Mouse (Mus musculus) CD4-positive, CD25-positive, alpha-beta regulatory T cell, adult 4 months (primary cell): ENCODE data around the gene Ldlrad3. TPM values are rescaled to one million over a fixed set of nuclear protein-coding genes. Genes with fewer than 3 reads are reported as not detected.

Experiments used
- ATAC-seq: one replicate; pipeline ENCODE4 v1.8.0; 2017
- polyA plus RNA-seq, 2 experiments: library from polyadenylated mRNA; unstranded; fragments of 100-300 nt; shearing (Covaris generic); gene quantifications; one replicate each; pipeline ENCODE4 v1.2.1; 2017

Gene Ldlrad3
- polyA plus RNA-seq, 2 experiments from 2014 or later = 0.29 to 0.31 TPM

DNA sequence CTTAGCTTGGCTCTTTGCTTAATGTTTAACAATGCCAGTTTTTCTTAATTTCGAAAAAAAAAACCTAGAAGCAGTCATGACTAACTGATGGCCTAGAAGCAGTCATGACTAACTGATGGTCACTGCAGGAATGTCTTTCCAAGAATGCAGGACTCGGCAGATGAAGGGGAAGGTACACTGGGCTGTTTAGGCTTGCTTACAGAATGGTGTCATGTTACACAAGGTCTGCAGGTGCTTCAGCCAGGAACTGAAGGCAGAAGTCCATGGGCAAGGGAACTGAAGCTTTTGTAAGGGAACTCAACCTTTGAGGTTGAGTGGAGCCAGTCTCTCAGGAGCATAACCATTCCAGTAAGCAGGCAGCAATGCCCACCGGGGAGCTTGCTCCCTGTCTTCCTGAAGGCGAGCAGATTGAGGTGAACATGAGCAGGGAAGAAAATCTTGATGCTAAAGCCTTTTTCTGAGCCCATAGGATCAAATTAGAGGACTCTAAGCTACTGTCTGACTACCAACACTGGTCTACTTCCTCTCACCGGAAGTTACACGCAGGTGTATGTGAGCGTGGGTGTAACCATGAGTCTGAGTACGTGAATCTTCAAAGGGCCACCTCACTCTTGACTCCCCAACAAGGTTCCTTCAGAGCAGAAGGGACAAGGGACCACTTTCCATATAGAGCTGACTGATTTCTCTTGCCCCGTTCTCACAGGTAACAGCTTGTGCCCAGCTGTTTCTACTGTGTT, 193.4 kb downstream of the Ldlrad3 start:
- ATAC-seq = peak; percentile 96

DNA sequence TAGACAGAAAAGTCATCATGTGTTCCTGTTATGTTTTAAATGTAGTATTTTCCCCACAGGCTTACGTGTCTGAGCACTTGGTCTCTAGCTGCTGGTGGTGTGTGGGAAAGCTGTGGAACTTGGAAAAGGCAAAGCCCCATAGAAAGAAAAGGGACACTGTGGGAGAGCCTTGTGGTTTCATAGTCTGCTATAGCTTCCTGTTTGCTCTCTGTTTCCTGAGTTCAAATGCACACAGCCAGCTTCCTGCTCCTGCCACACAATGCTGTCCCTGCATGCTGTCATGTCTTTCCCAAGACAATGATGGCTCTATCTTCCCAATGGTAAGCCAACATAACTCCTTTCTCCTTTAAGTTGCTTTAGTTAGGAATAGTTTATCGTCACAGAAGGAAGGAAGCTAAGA, 194.5 kb downstream of the Ldlrad3 start:
- ATAC-seq = peak; percentile 60

DNA sequence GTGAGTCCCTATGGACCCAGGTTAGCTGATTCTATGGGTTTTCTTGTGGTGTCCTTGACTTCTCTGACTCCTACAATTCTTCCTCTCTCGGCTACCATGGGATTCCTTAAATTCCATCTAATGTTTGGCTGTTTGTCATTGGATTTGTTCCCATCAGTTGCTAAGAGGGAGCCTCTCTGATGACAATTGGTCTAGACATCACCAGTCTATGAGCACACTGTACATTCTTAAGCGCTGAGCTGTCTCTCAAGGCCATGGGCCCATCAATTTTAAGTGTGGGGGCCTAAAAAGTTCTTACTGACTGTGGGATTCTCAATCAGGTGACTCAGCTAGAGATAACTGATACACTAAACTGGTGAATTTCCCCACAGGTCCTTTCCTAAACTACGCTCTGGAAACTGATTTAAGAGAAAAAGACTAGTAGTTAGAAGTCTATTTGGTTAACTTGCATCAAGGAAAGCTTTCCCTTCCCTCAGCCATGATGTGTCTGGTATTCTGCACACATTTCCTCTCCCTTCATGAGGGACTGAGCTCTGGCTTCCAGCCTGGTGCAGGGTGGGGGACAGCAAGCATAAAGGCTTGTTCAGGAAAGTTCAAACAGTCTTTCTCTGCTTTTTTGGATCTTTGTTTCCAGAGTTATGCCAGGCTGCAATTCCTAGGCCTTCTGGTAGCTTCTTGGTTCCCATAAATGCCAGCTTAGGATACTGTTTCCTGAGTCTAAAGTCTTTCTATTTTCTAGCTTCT, 199.7 kb downstream of the Ldlrad3 start:
- no peak for ATAC-seq

DNA sequence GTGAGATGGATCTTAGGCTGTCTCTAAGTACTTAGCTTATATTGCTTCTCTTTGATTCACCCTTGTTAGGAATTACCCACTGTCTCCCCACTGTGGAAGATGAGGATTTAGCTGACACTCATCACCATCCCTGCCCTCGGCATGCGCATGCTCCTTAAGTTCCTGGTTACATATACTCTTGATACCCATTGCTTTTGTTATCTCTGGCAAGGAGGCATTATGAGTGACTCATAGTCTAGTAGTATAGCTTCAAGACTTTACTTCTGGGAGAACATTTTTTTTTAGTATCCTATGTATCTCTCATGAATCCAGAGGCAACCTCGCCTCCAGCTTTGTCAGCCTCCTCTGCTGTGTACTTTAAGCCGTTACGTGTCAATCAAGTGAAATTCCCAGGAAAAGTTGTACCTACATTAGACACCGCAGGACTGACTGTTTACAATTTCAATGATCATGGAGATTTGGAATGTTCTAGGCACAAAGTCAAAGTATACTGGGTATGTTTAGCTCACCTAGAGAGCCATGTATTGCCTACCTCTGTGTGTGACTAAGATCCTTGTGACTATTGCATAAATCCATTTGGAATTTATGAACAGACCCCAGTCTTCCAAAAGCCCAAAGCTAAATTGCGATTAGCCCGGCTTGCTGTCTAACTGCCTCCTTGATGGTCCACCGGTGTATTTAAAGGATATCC, 202.2 kb downstream of the Ldlrad3 start:
- ATAC-seq = no peak

DNA sequence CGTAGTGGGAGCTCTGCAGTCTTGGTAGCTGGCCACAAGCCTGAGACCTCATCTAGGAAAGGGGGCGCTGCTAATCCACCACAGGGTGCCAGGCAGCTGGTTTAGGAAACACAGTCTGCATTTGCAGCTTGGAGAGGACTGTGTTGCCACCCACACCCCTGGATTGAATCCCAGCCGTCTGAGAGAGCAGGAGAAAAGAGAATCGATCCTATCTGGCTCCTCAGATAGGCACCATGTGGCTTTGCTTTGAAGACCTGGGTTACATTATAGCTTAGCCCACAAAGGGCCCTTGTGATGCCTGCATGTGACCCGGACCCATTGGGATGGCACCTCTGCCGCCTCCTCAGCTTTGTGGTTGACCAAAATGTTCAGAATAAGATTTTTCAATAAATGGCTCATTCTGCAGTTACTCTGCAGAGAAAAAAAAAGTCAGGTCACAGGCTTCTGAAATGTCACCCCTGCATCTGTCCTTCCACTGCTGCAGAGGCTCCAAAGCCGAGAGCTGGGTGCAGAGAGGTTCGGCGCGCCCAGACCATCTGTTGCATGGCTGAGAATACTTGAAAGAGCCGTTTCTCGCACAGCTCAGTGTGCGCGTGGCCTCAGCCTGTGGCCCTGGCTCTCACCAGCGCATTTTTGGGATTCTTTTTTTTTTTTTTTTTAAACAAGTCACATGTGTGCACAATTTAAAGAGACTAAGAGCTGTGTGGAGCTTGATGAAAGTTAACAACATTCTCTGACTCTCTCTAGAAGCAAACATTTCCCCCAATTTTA, 202.9 kb downstream of the Ldlrad3 start:
- no peak for ATAC-seq

DNA sequence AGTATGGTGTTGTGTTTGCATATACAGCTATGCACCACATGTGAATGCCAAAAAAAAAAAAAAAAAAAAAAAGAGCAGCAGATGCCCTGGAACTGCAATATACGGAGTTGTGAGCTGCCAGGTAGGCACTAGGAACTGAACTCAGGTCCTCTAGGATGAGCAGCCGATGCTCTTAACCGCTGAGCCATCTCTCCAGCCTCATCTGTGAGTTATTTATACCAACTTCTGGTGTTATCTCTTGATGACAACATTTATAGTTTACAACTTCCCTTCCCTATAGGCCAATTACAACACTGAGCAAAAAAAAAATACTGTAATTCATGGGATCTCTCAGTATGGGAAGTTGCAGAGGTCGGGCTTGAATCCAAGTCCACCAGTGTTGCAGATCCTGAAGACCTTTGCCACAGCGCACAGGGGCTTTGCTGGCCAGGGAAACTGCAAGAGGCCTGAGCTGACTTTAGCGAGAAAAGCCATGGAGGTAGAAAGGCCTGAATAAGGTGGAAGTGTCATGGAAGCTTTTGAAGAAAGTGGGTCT, 204.2 kb downstream of the Ldlrad3 start:
- no peak for ATAC-seq

DNA sequence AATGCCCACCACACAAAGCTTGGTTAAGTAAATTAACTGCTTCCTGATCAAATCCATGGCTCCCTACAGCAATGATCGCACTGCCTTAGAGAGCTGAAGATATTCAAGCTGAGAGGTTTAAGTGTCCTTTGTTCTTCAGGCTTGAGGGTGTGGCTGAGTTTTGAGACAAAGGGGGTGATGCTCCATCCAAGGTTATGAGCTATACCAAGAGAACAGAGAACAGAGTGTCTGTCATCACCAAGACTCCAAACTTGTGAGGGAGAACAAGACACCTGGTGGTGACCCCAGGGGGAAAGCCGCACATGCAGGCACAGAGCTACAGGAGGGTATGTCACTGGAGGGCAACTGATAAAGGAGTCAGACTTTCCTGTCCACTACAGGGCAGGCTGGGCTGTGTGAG, 205.0 kb downstream of the Ldlrad3 start:
- ATAC-seq = no peak

DNA sequence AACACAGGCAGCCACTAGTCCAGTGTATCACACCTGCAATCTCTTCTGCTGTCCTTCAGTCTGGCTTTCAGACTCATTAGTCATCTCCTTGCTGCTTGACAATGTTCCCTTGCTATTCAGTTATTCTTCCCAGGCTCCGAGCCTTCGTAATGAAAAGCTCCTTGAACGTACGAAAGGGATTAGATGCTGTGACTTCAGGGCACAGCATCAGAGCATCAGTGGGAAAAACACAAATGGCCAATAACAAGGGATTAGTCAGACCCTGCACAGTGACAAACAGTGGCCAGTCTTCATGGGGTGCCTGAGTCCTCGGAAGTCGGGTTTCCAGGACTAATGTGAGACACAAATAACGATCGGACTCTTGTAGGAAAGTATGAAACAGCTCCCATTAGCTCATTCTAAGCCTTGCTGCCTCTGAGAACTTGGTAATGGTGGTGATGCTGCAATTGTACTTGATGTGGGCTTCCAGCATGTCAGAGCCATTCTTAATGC, 205.7 kb downstream of the Ldlrad3 start:
- ATAC-seq = no peak

DNA sequence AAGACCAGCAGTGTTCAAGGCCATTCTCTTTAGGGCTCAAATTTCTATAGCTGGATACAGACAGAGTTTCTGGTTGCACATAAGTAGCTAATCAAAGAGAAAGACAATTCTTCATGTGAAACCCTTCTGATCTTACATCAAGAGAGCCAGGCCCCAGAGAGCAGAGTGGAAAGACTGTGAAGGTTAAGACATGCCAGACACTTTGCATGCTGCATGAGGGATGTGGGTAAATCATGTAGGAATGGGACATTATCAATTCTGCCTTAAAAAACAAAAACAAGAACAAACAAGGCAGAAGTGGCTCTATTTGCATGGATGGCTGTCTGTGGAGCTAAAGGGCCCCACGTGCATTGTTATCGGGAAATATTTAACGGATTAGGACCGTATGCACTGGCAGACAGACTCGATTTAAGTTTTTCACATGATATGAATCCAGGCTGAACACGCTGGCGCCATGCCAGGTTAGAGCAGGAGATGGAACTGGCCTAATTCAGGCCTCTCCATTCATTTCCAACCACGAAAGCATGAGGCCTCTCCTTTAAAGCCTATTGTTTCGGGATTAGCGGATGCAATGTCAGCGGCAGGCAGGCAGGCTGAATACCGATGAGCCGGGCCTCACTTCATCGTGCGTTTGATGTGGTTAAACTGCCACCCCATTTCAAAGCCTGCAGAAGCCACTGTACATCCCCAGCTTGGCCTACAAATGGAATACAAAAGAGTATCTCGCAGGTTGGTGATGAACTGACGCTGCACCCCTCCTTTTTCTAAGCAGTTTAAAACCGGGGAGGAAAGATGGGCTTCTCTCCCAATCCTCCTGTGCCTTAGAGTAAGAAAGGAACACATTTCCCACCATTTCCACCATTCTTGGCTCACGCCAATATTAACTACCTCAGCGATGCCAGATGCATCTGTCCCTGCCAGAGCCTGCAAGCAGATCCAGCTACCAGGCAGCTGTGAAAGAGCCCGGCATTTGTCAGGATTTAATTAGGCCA, 207.4 kb downstream of the Ldlrad3 start:
- ATAC-seq = peak; percentile 97

DNA sequence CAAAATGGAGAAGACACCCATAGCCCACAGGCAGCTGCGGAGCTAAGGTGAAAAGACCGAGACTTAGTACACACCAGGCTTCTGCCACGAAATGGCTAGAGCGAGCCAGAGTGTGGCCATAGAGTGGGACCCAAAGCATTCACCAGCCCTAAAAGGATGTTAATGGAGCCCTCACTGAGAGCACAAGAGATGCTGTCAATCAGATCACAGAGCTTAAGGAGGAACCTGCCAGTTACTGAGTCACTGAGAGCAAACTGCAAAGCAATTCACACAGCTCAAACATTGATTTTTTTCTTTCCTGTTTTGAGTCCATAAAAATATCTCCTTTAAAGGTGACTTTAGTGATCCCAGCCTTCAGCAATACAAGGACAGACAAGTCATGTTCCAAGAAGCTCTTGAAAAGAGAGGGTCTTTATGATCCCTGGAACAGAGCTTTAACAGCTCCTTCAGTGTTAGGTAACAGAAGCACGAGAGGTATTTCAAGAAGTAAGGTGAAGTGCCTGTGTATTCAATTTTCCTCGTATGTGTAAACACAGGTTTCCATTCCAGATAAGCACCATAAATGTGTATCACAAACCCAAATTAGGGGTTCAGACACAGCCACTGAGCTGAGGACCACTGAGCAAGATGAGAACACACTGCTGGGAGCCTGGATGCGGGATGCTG, 209.7 kb downstream of the Ldlrad3 start:
- ATAC-seq = no peak

DNA sequence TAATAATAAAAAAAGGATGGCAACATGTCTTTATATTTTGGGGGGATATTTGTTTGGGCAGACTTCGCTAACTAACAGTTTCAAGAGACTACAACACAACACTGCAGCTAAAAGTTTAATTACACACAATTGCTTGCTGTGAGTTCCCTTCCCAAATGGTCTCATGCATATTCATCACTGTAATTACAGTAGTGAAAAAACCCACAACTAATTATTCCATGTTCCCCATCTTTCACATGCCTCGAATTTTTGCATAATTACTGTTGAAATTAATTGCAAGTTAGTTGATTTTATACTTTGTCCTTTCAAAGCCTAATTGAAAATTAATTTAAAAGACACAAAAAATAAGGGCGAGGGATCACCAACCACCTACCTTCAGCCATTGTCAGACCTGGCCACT, 212.4 kb downstream of the Ldlrad3 start:
- no peak for ATAC-seq

DNA sequence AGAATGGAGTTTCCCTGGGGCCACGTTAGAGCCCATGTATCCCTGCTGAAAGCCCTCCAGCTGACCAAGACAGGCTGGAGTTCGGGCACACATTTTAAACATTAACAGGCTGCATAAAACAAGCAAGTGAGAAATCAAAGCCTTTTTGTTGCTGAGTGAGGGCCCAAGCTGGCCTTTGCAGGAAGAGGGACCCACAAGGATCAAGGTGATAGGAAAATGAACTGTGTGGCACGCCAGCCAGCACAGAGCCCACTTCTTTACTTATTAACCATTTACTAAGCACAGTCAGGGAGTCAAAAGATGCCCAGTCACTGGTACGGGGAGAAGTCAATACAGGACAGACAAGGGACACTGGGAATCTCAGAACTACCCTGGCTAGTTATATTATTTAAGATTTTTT, 218.6 kb downstream of the Ldlrad3 start:
- no peak for ATAC-seq

DNA sequence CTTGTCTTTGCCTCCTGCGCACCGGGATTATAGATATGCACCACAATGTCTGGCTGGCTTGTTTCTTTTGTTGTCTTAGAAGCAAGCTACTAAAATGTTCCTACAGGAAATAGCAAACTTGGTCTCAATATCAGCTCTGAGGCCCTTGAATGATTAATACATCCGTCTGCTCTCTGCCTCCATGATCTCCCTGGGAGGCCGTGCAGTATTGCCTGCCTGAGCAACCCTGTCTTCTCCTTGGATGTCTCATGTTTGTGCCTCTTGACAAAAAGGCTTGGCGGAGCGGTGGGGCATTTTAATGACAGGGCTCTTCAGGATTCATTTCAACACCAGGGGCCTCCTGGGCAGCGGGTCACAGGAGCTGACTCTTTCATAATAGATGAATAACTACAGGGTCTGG, 219.0 kb downstream of the Ldlrad3 start:
- no peak for ATAC-seq

DNA sequence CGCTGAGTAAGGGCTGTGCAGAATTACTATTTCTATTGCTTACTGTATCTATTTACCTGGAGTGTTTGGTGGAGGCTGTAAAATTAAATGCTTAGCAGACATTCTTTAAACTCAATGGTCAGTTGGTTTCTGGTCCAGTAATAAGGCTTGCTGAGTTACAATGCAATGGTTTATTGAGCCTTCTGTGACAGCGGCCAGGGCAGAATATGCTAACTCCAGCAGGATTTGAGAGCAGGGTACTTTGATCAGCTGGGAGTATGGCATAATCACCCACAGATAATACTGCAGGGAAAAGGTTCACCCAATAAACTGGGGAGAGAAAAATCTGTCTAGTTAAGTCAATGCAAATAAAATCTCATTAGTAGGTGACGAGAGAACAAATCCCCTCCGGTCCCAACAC, 220.2 kb downstream of the Ldlrad3 start:
- no peak for ATAC-seq

DNA sequence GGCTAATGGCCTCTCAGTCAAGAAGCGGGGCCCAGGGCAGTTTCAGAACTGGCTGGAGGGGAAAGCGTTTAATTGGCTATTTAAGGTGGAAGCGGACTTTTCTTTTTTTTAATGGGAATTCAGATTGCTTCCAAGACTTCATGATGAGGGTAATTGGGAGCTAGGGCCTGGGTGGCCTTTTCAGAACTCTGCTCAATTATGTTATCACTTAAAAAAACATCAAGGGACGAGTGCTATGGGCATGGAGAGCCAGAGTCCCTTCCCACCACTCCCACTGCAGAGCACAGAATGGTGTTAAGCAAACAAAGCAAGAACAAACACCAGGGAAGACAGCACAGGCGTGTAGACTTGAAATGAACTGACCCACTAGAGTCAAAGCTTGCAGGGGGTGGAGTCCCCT, 220.7 kb downstream of the Ldlrad3 start:
- no peak for ATAC-seq

DNA sequence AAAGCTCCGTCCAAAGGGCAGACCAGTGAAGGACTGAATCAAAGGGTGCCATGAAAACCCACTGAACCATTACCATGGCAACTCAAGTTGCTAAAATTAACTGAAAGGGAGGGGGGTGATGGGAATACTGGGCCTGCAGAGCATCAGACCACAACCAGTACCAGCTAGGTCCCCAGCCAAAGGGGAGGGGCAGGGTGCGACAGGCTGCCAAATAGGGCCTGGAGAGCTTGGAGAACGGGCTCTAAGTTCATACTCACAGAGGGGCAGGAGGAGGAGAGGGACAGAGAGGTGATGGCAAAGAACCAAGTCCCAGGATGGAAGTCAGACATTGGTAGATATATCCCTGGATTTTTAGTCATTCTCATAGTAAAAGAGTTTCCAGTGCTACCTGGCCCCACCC, 222.8 kb downstream of the Ldlrad3 start:
- ATAC-seq = no peak

DNA sequence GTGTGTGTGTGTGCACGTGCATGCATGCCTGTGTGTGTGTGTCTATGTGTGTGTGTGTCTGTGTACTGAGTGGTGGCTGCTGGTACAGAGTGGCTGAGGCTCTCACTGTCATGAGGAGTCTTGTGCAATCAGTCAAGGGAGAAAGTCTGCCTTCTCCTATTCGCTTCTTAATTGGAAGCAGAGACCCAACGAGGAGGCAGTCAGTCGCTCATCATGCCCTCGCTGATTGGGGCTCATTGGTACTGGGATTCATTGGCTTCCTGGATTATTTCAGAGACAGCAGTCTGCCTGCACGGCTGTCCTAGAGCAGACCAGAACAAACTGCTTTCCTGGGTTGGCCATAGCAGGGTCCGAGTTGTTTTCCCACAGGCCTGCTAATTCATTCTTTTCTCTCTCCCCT, 223.8 kb downstream of the Ldlrad3 start:
- ATAC-seq = no peak

DNA sequence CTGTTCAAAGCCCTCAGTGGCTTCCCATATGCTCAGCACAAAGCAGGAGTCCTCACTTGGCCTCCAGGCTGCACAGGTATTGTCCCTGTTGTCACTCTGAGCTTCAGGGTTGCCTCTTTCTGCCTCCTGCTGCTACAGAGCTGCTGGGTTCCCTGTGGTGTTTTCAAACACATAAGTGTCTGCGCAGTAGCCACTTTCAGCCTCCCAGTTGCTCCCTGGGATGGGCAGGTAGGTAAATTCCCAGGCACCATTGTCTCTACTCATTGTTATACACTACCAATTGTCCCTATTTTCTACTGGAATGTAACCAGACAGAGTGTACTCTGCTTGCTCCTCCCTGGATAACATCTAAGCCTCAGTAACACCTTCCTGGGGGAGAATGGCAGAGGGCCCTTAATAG, 224.8 kb downstream of the Ldlrad3 start:
- ATAC-seq = no peak

DNA sequence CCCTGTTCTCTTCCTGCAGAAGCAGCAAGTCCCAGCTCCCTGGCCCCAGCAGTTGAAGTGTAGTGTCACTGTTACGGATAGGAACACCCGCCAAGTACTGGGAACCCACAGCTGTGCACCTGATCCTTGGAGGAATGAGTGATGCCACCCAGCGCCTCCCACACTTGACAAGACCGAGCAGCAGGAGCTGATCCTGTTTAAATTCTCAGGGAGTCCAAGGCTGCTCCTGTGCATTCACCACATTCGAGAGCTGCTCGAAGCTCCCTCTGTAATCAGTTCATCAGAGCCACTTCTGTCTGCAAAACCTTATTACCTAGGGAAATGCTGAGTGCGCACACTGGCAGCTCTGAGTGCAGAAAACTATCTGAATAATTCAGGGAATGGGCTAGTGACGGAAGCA, 225.5 kb downstream of the Ldlrad3 start:
- no peak for ATAC-seq

DNA sequence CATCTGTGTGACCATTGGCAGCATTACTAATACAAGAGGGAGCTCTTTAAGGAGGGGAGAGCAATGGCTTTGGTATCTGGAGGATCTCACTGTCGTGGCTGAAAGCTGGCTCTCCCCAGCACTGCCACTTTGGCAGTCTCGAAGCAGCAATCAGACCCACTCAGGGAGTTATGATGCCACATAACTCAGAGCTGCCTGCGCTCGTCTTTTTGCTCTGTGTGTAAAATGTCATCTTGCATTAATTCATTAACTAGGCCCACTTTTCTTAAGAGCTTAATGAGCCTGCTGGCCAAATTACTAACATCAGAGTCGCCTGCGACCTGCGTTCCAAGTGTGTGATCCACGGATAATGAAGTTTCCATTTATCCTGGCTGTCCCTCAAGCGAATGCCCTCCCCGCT, 230.1 kb downstream of the Ldlrad3 start:
- ATAC-seq = no peak

DNA sequence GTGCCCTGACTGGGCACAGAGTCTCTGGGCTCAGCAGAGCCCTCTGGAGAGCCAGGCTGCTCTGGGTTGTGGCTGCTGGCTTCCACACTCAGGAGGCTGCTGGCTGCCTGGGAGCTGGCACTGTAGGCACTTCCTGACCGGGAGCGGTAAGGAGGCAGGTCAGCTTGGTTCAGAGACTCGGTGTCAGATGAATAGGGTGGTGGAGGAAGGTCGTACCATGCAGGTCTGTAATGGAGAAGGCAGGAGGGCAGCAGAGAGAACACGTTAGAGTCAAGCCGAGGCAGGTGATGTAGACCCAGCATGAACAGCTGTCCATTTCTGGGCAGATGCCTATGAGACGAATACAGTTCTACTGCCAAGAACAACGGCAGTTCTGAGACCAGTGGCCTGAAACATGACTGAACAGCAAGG, 233.2 kb downstream of the Ldlrad3 start:
- ATAC-seq = no peak
